Mouse (Mus musculus): ENCODE measurements at regions not wholly inside any gene's neighbourhood (a gene's known extent, or its start where the extent isn't known, plus 50 kb on each side); places are given as distances from the start of the nearest gene placed in this dataset.
"Not testable (repeated sequence)": the region's sequence is repeated elsewhere in the genome, so short reads cannot be mapped to it uniquely, and the experiment has no call there.

- Histone ChIP-seq H3K4me3 (replicated peaks; ENCODE audit: insufficient read depth, low read depth, low read length) (no peak overlapping the region), H3K27me3 (ENCODE audit: control insufficient read depth, insufficient read depth, low read length) (no peaks in the 10 kb centered on the region), H3K27ac (ENCODE audit: insufficient read depth, low read length) (no peak overlapping the region), H3K4me1 (ENCODE audit: control insufficient read depth, insufficient read depth, low read length) (no peaks in the 10 kb centered on the region)
- DNase-seq: no peak
- TF ChIP-seq CTCF (IDR thresholded peaks at IDR 0.05; ENCODE audit: borderline replicate concordance, insufficient read depth, low read depth, low read length) (no peak), POLR2A (IDR thresholded peaks at IDR 0.05; ENCODE audit: borderline replicate concordance, insufficient read depth, low read length) (no peak)
- 68% methylated on average over 5 of the region's 5 CpGs for WGBS
Observed at GRCm38 (mm10) chr14:81685691-81686090, 1701.8 kb downstream of the Olfm4 start.

GRCm38 (mm10) chr14:81692245-81692644 is 1708.4 kb downstream of the Olfm4 start:
- not testable (repeated sequence) for H3K27ac ChIP-seq (ENCODE audit: insufficient read depth, low read length); H3K27me3 ChIP-seq (ENCODE audit: control insufficient read depth, insufficient read depth, low read length); H3K4me1 ChIP-seq (ENCODE audit: control insufficient read depth, insufficient read depth, low read length); DNase-seq; H3K4me3 ChIP-seq (replicated peaks; ENCODE audit: insufficient read depth, low read depth, low read length)
- WGBS: no CpG with 5 or more reads among the region's 2 CpGs

GRCm38 (mm10) chr14:81716056-81716455 is 1732.2 kb downstream of the Olfm4 start:
- H3K27ac ChIP-seq (ENCODE audit: insufficient read depth, low read length): no peak overlapping the region

More at GRCm38 (mm10) chr14:81716056-81716455, 1732.2 kb downstream of the Olfm4 start:
- WGBS: 11% methylated on average over 5 of the region's 5 CpGs
- H3K4me3 ChIP-seq (replicated peaks; ENCODE audit: insufficient read depth, low read depth, low read length): no peak overlapping the region
- peak; percentile 40 to 82 for DNase-seq
- H3K4me1 ChIP-seq (ENCODE audit: control insufficient read depth, insufficient read depth, low read length): no peaks in the 10 kb centered on the region
- TF ChIP-seq POLR2A (IDR thresholded peaks at IDR 0.05; ENCODE audit: borderline replicate concordance, insufficient read depth, low read length) (no peak), CTCF (IDR thresholded peaks at IDR 0.05; ENCODE audit: borderline replicate concordance, insufficient read depth, low read depth, low read length) (no peak)
- H3K27me3 ChIP-seq (ENCODE audit: control insufficient read depth, insufficient read depth, low read length): no peaks in the 10 kb centered on the region
